Mouse (Mus musculus) neutrophil, adult 59 days (primary cell): Measurements from ENCODE around the gene Vmn1r198. TPM values are rescaled to one million over a fixed set of nuclear protein-coding genes. Genes with fewer than 3 reads are reported as not detected.

Experiments used
- total RNA-seq, 2 experiments: library from RNA; stranded (reverse); gene quantifications; 1 replicate in 1 of 2; 2 replicates in 1 of 2; pipeline ENCODE4 v1.2.4; 2023

Gene Vmn1r198
- not detected for total RNA-seq

GRCm38 (mm10) chr13:22350064-22350463 lies at the start of gene Vmn1r198:
Gene Vmn1r198 (plus strand): TSS chr13:22350364.

GRCm38 (mm10) chr13:22324289-22324688 lies 25.9 kb upstream of the Vmn1r198 start, which contains the start of gene Vmn1r197:
Gene Vmn1r197 (plus strand): TSS chr13:22324589.

GRCm38 (mm10) chr13:22379518-22379917 lies 29.4 kb downstream of the Vmn1r198 start, which contains the start of gene Vmn1r199:
Gene Vmn1r199 (plus strand): TSS chr13:22379818.

GRCm38 (mm10) chr13:22390073-22390472 lies 39.9 kb downstream of the Vmn1r198 start, which contains the start of gene Vmn1r200:
Gene Vmn1r200 (plus strand): TSS chr13:22390373.

Other genes starting within 250 kb of the Vmn1r198 start
- gene Vmn1r189, start 244.5 kb upstream of the Vmn1r198 start, total RNA-seq, result not detected
- not detected for gene Vmn1r191, start 166.4 kb upstream of the Vmn1r198 start, total RNA-seq
- gene Vmn1r192, start 159.2 kb upstream of the Vmn1r198 start, total RNA-seq, result not detected
- gene Vmn1r193, start 127.2 kb upstream of the Vmn1r198 start, total RNA-seq, result not detected
- not detected for gene Vmn1r194, start 106.1 kb upstream of the Vmn1r198 start, total RNA-seq
- not detected for gene Vmn1r195, start 79.8 kb upstream of the Vmn1r198 start, total RNA-seq
- not detected for gene Vmn1r196, start 60.4 kb upstream of the Vmn1r198 start, total RNA-seq
- not detected for gene Vmn1r197, start 25.8 kb upstream of the Vmn1r198 start, total RNA-seq
- gene Vmn1r199, start 29.5 kb downstream of the Vmn1r198 start, total RNA-seq, result not detected
- gene Vmn1r200, start 40.0 kb downstream of the Vmn1r198 start, total RNA-seq, result not detected
- gene Vmn1r201, start 121.6 kb downstream of the Vmn1r198 start, total RNA-seq, result not detected
- gene Vmn1r202, start 155.0 kb downstream of the Vmn1r198 start, total RNA-seq, result not detected
- not detected for gene Vmn1r203, start 167.8 kb downstream of the Vmn1r198 start, total RNA-seq
- not detected for gene Vmn1r204, start 202.8 kb downstream of the Vmn1r198 start, total RNA-seq
- gene Vmn1r205, start 242.6 kb downstream of the Vmn1r198 start, total RNA-seq, result not detected